Mouse (Mus musculus): ENCODE measurements around the gene Hist1h2af. TPM values are rescaled to one million over a fixed set of nuclear protein-coding genes. Genes with fewer than 3 reads are reported as not detected.

The Hist1h2af gene
- total RNA-seq, 1 experiment = 1,402 TPM

GRCm38 (mm10) chr13:23523976-23524375 is 9.7 kb upstream of the Hist1h2af start:
- no peaks in the 10 kb centered on the region for H3K36me3 ChIP-seq (ENCODE audit: control insufficient read depth, insufficient read depth, low read length, poor library complexity, severe bottlenecking)
- H3K4me3 ChIP-seq (ENCODE audit: insufficient read depth in 1 of 2, low read depth in 1 of 2, low read length in 2 of 2, poor library complexity in 1 of 2, severe bottlenecking in 1 of 2) = no peak overlapping the region
- DNase-seq (ENCODE audit: low read depth, low spot score) = no peak
- H3K9me3 ChIP-seq (ENCODE audit: control insufficient read depth, insufficient read depth, low read depth, low read length) = no peaks in the 10 kb centered on the region
- in situ Hi-C loops (cut with MboI; ENCODE audit: low sequenced_read_pairs in 2 of 2, unreplicated experiment in 2 of 2) = loop anchor here (10.0 to 25.0 kb wide), 2 partner anchors 212 to 1599 kb away; no protein-coding TSS in a partner anchor
- no peak overlapping the region for H3K9ac ChIP-seq (ENCODE audit: insufficient read depth, low read depth, low read length, poor library complexity, severe bottlenecking)
- TF ChIP-seq MAFK (IDR thresholded peaks at IDR 0.05; ENCODE audit: insufficient read depth, low read depth, low read length) = no peak
- TF ChIP-seq ZNF384 (IDR thresholded peaks at IDR 0.05; ENCODE audit: low read depth, low read length) = no peak
- no peak for TF ChIP-seq HCFC1 (IDR thresholded peaks at IDR 0.05; ENCODE audit: borderline replicate concordance, insufficient read depth, low read length)
- no peak for TF ChIP-seq CHD2 (IDR thresholded peaks at IDR 0.05; ENCODE audit: low read depth, low read length)
- no peak for TF ChIP-seq ZC3H11A (IDR thresholded peaks at IDR 0.05; ENCODE audit: borderline replicate concordance, low read depth, low read length)
- no peak overlapping the region for H3K27ac ChIP-seq (ENCODE audit: insufficient read depth, low read depth, low read length, poor library complexity, severe bottlenecking)
- H3K4me1 ChIP-seq (ENCODE audit: control insufficient read depth in 2 of 2, insufficient read depth in 2 of 2, low read length in 2 of 2, poor library complexity in 1 of 2) = no peaks in the 10 kb centered on the region

- Histone ChIP-seq H3K9ac (ENCODE audit: insufficient read depth, low read depth, low read length, poor library complexity, severe bottlenecking) (no peak overlapping the region), H3K27ac (ENCODE audit: insufficient read depth, low read depth, low read length, poor library complexity, severe bottlenecking) (no peak overlapping the region), H3K4me3 (ENCODE audit: insufficient read depth in 1 of 2, low read depth in 1 of 2, low read length in 2 of 2, poor library complexity in 1 of 2, severe bottlenecking in 1 of 2) (no peak overlapping the region), H3K36me3 (ENCODE audit: control insufficient read depth, insufficient read depth, low read length, poor library complexity, severe bottlenecking) (no peaks in the 10 kb centered on the region), H3K9me3 (ENCODE audit: control insufficient read depth, insufficient read depth, low read depth, low read length) (no peaks in the 10 kb centered on the region), H3K4me1 (ENCODE audit: control insufficient read depth in 2 of 2, insufficient read depth in 2 of 2, low read length in 2 of 2, poor library complexity in 1 of 2) (no peaks in the 10 kb centered on the region; a peak in 1 of 4 replicates)
- no peak for DNase-seq (ENCODE audit: low read depth, low spot score)
- in situ Hi-C loops (cut with MboI; ENCODE audit: low sequenced_read_pairs in 2 of 2, unreplicated experiment in 2 of 2) = loop anchor here (10.0 to 25.0 kb wide), 3 partner anchors 212 to 1600 kb away; partner anchors contain the start of genes Hist1h2ag (in 1 of the 2), Hist1h2ah (in 1 of the 2), Hist1h2bj (in 1 of the 2) and Hist1h2bk (in 1 of the 2)
- TF ChIP-seq ZC3H11A (IDR thresholded peaks at IDR 0.05; ENCODE audit: borderline replicate concordance, low read depth, low read length) = peak; percentile 91
- no peak for TF ChIP-seq CHD2 (IDR thresholded peaks at IDR 0.05; ENCODE audit: low read depth, low read length)
- no peak for TF ChIP-seq MAFK (IDR thresholded peaks at IDR 0.05; ENCODE audit: insufficient read depth, low read depth, low read length)
- no peak for TF ChIP-seq HCFC1 (IDR thresholded peaks at IDR 0.05; ENCODE audit: borderline replicate concordance, insufficient read depth, low read length)
- peak; percentile 81 for TF ChIP-seq ZNF384 (IDR thresholded peaks at IDR 0.05; ENCODE audit: low read depth, low read length)
Observed at GRCm38 (mm10) chr13:23524654-23525053, 9.1 kb upstream of the Hist1h2af start.

GRCm38 (mm10) chr13:23525901-23526300 is 7.8 kb upstream of the Hist1h2af start:
- no peak overlapping the region for H3K9ac ChIP-seq (ENCODE audit: insufficient read depth, low read depth, low read length, poor library complexity, severe bottlenecking)
- TF ChIP-seq ZC3H11A (IDR thresholded peaks at IDR 0.05; ENCODE audit: borderline replicate concordance, low read depth, low read length) = no peak
- TF ChIP-seq CHD2 (IDR thresholded peaks at IDR 0.05; ENCODE audit: low read depth, low read length) = peak; percentile 97

GRCm38 (mm10) chr13:23526312-23526711 is 7.4 kb upstream of the Hist1h2af start:
- no peak overlapping the region for H3K27ac ChIP-seq (ENCODE audit: insufficient read depth, low read depth, low read length, poor library complexity, severe bottlenecking)
- H3K36me3 ChIP-seq (ENCODE audit: control insufficient read depth, insufficient read depth, low read length, poor library complexity, severe bottlenecking) = no peaks in the 10 kb centered on the region
- in situ Hi-C loops (cut with MboI; ENCODE audit: low sequenced_read_pairs in 2 of 2, unreplicated experiment in 2 of 2) = loop anchor here (10.0 to 25.0 kb wide), 2 partner anchors 1489 to 1602 kb away; partner anchors contain the start of genes Hist1h2ag (in 1 of the 2), Hist1h2ah (in 1 of the 2), Hist1h2bj (in 1 of the 2) and Hist1h2bk (in 1 of the 2)
- H3K4me1 ChIP-seq (ENCODE audit: control insufficient read depth in 2 of 2, insufficient read depth in 2 of 2, low read length in 2 of 2, poor library complexity in 1 of 2) = no peaks in the 10 kb centered on the region; a peak in 1 of 4 replicates
- H3K4me3 ChIP-seq (ENCODE audit: insufficient read depth in 1 of 2, low read depth in 1 of 2, low read length in 2 of 2, poor library complexity in 1 of 2, severe bottlenecking in 1 of 2) = peak overlapping the region; percentile 60 to 64
- peak overlapping the region; percentile 64; the same call in 1 of the 2 replicates for H3K9ac ChIP-seq (ENCODE audit: insufficient read depth, low read depth, low read length, poor library complexity, severe bottlenecking)
- TF ChIP-seq ZNF384 (IDR thresholded peaks at IDR 0.05; ENCODE audit: low read depth, low read length) (0 out of 2 replicates have a peak, but pooled peaks have one; percentile 54), MAFK (IDR thresholded peaks at IDR 0.05; ENCODE audit: insufficient read depth, low read depth, low read length) (peak; percentile 84), ZC3H11A (IDR thresholded peaks at IDR 0.05; ENCODE audit: borderline replicate concordance, low read depth, low read length) (no peak)
- H3K9me3 ChIP-seq (ENCODE audit: control insufficient read depth, insufficient read depth, low read depth, low read length) = no peaks in the 10 kb centered on the region
- DNase-seq (ENCODE audit: low read depth, low spot score) = no peak

More at GRCm38 (mm10) chr13:23525901-23526300, 7.8 kb upstream of the Hist1h2af start:
- no peak for DNase-seq (ENCODE audit: low read depth, low spot score)
- Histone ChIP-seq H3K27ac (ENCODE audit: insufficient read depth, low read depth, low read length, poor library complexity, severe bottlenecking) (no peak overlapping the region), H3K4me3 (ENCODE audit: insufficient read depth in 1 of 2, low read depth in 1 of 2, low read length in 2 of 2, poor library complexity in 1 of 2, severe bottlenecking in 1 of 2) (peak overlapping the region; percentile 53 to 60), H3K9me3 (ENCODE audit: control insufficient read depth, insufficient read depth, low read depth, low read length) (no peaks in the 10 kb centered on the region), H3K4me1 (ENCODE audit: control insufficient read depth in 2 of 2, insufficient read depth in 2 of 2, low read length in 2 of 2, poor library complexity in 1 of 2) (no peaks in the 10 kb centered on the region; a peak in 1 of 4 replicates), H3K36me3 (ENCODE audit: control insufficient read depth, insufficient read depth, low read length, poor library complexity, severe bottlenecking) (no peaks in the 10 kb centered on the region)
- in situ Hi-C loops (cut with MboI; ENCODE audit: low sequenced_read_pairs in 2 of 2, unreplicated experiment in 2 of 2) = loop anchor here (10.0 to 25.0 kb wide), 2 partner anchors 1489 to 1601 kb away; partner anchors contain the start of genes Hist1h2ag (in 1 of the 2), Hist1h2ah (in 1 of the 2), Hist1h2bj (in 1 of the 2) and Hist1h2bk (in 1 of the 2)
